Mouse (Mus musculus) small intestine, adult 2 months (tissue): Measurements from ENCODE around the gene Sez6l.

Source experiments
- CTCF ChIP-seq: fragments of 200-500 bp; IDR thresholded peaks from 2 replicates; pipeline ENCODE4 v1.5.1; 2012; ENCODE audit warnings: low read depth, mild to moderate bottlenecking, control low read depth, inconsistent platforms, low read length, moderate library complexity, mixed read lengths; ENCODE audit not compliant: insufficient replicate concordance, insufficient read length; ENCODE audit errors: extremely low read depth
- POLR2A ChIP-seq: fragments of 200-500 bp; IDR thresholded peaks from 2 replicates; pipeline ENCODE4 v1.6.1; 2012; ENCODE audit warnings: low read depth, mild to moderate bottlenecking, control low read depth, inconsistent platforms, low read length, moderate library complexity

DNA sequence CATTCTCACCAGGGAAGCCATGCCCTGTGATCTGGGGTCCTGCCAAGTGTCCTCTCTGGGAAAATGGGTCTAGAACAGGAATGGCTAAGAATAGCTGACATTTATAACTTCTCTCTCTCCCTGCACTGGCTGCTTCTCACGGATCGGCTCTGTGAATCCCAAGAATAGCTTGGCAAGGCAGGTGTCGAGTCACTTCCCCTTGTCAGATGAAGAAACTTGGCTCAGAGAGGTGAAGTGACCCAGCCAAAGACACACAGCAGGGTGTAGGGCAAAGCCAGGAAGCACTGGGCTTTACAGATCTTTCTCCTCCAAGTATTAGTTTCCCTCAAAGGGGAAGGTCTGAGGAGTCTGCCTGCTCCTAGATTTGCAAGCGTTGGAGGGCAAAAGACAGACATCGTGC lies 44.1 kb downstream of the Sez6l start:
- TF ChIP-seq CTCF (no peak), POLR2A (no peak)
